Mouse (Mus musculus): ENCODE results near the gene Vwa8.
A peak's percentile ranks its signal among the peaks of the same experiment; 100 is the strongest.

GRCm38 (mm10) chr14:78848941-78849911 is at the start of gene Vwa8:
- TF ChIP-seq CTCF (IDR thresholded peaks at IDR 0.05; ENCODE audit: low read depth) (peak; percentile 57), EP300 (IDR thresholded peaks at IDR 0.05; ENCODE audit: low read depth) (no peak)
